ENCODE assay signal across 1 mouse cellular context in genomic region chr2:84716423-84717355, GRCm38 (mm10).
TF ChIP-seq lines count a peak whose summit lies in the region.

No protein-coding gene starts in this region.

TF ChIP-seq in CH12.LX, 34 proteins besides CTCF, POLR2A, EP300 and RAD21 (continued from another document):
- TF ChIP-seq CHD1 (IDR thresholded peaks at IDR 0.05; ENCODE audit: low read depth, low read length), result peak; percentile 82; the same call in 1 of the 2 replicates
